Comparison of ENCODE assay signal across 9 mouse cellular contexts in genomic region chr19:27509956-27510639, GRCm38 (mm10).
A peak's percentile ranks its signal among the peaks of the same experiment; 100 is the strongest.
DNase-seq lines count a peak whose midpoint lies in the region; TF ChIP-seq lines count a peak whose summit lies in the region.
"Had no signal": no experiment of that assay in that cellular context is flagged by ENCODE, and none has a peak within 500 bp of the region (broad histone marks: within the 10 kb centered on the region; RNA-seq: fewer than 3 reads in every experiment).

No protein-coding gene starts in this region.

- intact Hi-C loops in left cerebral cortex, postnatal 36 days (cut with DNase I) = no loop called here
- intact Hi-C loops in gastrocnemius, adult 2 months (cut with DNase I) = no loop called here

- 3% methylated on average over 6 of the region's 6 CpGs for WGBS in cerebellum, adult 2 months
- WGBS in kidney, adult 2 months = 66% methylated on average over 6 of the region's 6 CpGs

- H3K4me1 ChIP-seq in cerebellum, adult 2 months (ENCODE audit: control insufficient read depth, insufficient read depth, low read length) = peaks cover 3% of the 10 kb centered on the region; the same call in 1 of the 2 replicates
- no peaks in the 10 kb centered on the region for H3K4me1 ChIP-seq in kidney, adult 2 months (ENCODE audit: control insufficient read depth, insufficient read depth, low read length)

- no peak overlapping the region for H3K4me3 ChIP-seq in cerebellum, adult 2 months (replicated peaks; ENCODE audit: insufficient read depth, low read depth, low read length)
- no peak overlapping the region for H3K4me3 ChIP-seq in gastrocnemius, adult 2 months
- H3K4me3 ChIP-seq in kidney, adult 2 months (ENCODE audit: insufficient read depth, low read depth, low read length) = no peak overlapping the region

- H3K27ac ChIP-seq in cerebellum, adult 2 months (ENCODE audit: insufficient read depth, low read length) = no peak overlapping the region
- H3K27ac ChIP-seq in gastrocnemius, adult 2 months = no peak overlapping the region
- no peak overlapping the region for H3K27ac ChIP-seq in kidney, adult 2 months (ENCODE audit: insufficient read depth, low read depth, low read length)

- no peak for TF ChIP-seq CTCF in cerebellum, adult 2 months (IDR thresholded peaks at IDR 0.05; ENCODE audit: borderline replicate concordance, insufficient read depth, low read depth, low read length)
- TF ChIP-seq CTCF in gastrocnemius, adult 2 months (IDR thresholded peaks at IDR 0.05) = no peak
- TF ChIP-seq CTCF in kidney, adult 2 months (conservative IDR thresholded peaks at IDR 0.05; ENCODE audit: insufficient read depth, insufficient read length, low read depth, low read length) = no peak

- no peaks in the 10 kb centered on the region; the same call in 1 of the 2 replicates for H3K27me3 ChIP-seq in cerebellum, adult 2 months (ENCODE audit: control insufficient read depth, insufficient read depth, low read length)
- no peaks in the 10 kb centered on the region for H3K27me3 ChIP-seq in kidney, adult 2 months (replicated peaks; ENCODE audit: control insufficient read depth, insufficient read depth, low read length)

- H3K36me3 ChIP-seq in kidney, adult 2 months (ENCODE audit: control insufficient read depth, insufficient read depth, low read length) = no peaks in the 10 kb centered on the region

- peak; percentile 60 for DNase-seq in brain, embryonic 18.5 days (ENCODE audit: low read depth, low spot score)
- DNase-seq in cerebellum, adult 2 months = peak; percentile 60 to 78
- DNase-seq in layer of hippocampus, adult 18-20 months (ENCODE audit: low spot score in 2 of 2) = peak; percentile 57 to 78
- peak; percentile 68 to 73 for DNase-seq in left cerebral cortex, postnatal 36 days (ENCODE audit: low spot score in 2 of 2)
- DNase-seq in spleen, postnatal 36 days (ENCODE audit: low spot score in 2 of 2) = no peak
- no peak for DNase-seq in gastrocnemius, adult 2 months
- DNase-seq in kidney, adult 2 months = no peak
- DNase-seq: gastrocnemius, postnatal 10 days; thymus, postnatal 25 days had no signal

- no peak for TF ChIP-seq POLR2A in cerebellum, adult 2 months (IDR thresholded peaks at IDR 0.05; ENCODE audit: borderline replicate concordance, insufficient read depth, low read length)
- TF ChIP-seq POLR2A in kidney, adult 2 months (IDR thresholded peaks at IDR 0.05; ENCODE audit: low read depth, low read length) = no peak

Comparison
In these comparisons a context has a peak if more than half of its experiments do, and no peak if none do; other contexts are left out.
1. DNase-seq: peak in brain, embryonic 18.5 days (single experiment), cerebellum, adult 2 months (2 of 2), layer of hippocampus, adult 18-20 months (2 of 2) and left cerebral cortex, postnatal 36 days (2 of 2); none in spleen, postnatal 36 days (0 of 2), gastrocnemius, adult 2 months (single experiment) and kidney, adult 2 months (single experiment).